Mouse (Mus musculus) thymus, postnatal 10 days (tissue): Measurements from ENCODE around the gene Lhfpl1.
A peak's percentile ranks its signal among the peaks of the same experiment; 100 is the strongest.
"Not testable (repeated sequence)": the region's sequence is repeated elsewhere in the genome, so short reads cannot be mapped to it uniquely, and the experiment has no call there.

Experiments
- DNase-seq, 2 experiments: peaks; one replicate each; pipeline ENCODE4 v3.0.0; 2021; ENCODE audit warnings: low spot score in 2 of 2

Gene Lhfpl1

DNA sequence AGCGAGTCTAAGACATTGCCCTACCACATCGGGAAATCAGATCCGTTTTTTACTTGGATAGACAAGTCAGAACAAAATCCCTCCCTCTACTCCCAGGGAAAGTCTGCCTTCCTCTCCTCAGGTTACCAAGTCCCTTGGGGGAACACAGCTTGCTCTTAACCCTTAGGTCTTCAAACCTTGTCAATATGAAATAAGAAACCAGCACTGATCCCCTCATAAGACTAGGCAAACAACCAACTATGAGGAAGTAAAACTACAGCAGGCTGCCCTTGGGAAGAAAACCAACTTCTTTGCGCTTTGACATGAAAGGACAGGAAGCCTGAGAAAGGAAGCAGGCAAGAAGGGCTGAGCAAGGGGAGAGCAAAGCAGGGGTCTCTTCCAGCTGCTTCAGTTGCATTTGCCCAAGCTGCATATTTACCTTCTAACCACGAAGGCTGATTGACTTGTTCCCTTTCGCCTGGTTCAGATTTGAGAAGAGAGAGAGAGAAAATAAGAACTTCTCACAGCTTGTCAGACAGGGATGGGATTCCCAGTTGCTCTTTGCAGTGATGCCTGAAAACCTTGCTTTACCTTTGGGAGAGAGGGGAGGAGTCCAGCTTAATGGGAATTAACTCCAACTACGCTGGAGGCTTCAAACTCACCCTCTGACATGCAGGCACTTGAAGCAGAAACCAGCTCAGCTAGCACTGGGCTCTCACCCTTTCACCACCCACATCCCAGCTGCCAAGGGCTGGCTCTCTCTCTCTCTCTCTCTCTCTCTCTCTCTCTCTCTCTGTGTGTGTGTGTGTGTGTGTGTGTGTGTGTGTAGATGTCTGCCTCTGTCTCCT lies at the start of gene Lhfpl1:
Gene Lhfpl1, minus strand, starts transcription at position 713 of the 827 bp plus-strand sequence.
- DNase-seq: peak in 1 of 2 experiments; percentile 8

DNA sequence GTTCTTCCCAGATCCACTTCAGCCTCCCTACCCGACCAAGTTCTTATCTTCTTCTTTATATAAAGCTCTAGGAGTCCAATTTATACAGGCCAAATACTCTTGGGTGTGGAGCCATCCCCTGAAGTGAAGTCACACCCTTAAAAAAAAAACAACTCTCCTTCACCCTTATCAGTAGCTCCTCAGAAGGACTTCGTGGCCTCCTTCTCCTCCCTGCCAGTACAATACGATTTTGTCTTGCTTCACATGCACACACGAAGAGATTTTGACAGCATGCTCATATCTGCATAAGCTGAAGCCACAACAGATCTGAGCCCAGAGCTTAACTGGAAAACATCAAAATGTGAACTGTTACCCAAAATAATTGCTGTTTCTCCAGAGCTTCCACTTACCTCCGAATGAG lies 22.9 kb upstream of the Lhfpl1 start:
- DNase-seq: no peak

DNA sequence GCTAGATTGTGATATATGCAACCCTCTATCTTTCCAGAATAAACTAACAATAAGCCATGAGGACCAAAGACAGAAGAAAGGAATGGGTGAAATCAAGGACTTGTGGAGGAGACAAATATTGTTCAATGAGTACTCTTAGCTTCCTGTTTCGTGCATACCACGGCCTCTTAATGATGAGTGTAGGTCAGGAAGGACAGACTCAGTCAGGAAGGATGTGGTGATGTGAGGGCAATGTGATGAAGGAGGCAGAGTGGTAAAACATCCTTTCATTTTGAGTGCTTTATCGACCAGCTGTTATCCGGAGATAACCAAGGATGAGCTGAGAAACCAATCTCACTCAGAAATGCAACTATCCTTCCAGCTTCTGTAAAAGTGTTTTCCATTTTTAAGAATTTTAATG lies 13.6 kb upstream of the Lhfpl1 start:
- DNase-seq: no peak

DNA sequence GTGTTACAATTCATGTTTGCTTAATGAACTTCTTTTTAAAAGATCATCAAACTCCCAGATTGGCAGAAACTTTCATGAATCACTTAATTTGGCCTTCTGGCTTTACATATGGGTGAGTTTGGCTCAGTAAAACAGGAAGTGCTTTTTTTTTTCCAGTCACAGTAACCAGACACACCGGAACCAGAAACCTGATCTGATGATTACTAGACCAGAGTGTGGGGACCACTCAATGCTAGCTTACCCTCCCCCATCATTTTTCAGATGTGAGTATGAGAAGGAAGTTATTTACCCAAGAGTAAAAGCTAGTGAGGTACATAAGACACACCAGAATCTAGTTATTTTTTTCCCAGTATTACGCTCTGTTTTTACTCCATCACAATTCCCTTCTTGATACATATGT lies 6.5 kb downstream of the Lhfpl1 start:
- DNase-seq: no peak

DNA sequence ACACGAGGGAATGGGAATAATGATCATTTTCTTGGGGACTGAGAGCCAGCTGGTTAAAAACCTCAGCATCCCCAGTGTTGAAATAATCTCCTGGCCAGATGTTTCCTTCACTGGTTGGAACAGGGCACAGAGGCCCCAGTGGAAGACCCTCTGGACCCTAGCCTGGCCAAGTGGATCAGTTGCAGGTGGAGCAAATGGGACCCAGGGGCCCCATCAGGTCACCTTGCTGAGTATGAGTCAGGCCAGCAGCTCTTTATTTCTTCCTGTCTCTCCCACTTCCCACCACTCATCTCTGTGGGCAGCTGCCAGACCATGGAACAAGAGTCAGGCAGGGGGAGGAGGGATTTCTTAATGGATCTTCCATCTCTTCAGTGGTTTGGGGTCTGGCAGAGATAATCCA lies 12.7 kb downstream of the Lhfpl1 start:
- no peak for DNase-seq

DNA sequence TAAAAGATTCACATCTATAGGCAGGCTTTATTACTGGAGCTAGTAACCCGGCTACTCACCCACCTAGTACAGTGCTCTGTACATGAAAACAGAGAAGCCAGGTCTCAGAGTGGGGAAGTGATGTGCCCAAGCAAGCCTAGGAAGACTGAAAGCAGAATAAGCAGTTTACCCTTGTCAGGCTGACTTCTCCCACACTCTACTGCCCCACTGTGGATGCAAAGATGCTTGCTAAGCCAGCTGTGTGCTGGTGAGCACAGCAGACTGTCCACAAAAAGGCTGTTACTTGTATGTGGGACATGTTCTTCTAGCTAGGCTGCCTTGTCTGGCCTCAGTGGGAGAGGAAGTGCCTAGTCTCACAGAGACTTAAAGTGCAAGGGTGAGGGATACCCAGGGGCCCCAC lies 40.3 kb downstream of the Lhfpl1 start:
- no peak for DNase-seq

DNA sequence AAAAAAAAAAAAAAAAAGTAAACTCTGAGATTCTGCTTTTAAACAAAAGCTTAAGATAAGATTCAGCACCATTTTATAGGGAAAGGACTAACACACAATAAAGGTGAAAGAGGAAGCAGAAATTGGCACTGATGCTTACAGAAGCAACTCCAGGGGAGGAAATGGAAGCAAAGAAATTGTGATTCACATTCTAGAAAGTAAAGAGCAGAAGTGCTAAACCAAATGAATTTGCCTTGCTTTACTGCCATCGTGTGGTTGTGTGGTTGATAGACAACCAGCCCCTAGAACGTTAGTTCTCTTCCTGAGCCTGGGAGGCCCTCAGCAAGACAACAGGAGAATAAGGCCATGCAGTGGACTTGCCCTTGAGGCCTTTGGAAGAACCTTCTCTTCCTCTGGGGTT lies 41.7 kb downstream of the Lhfpl1 start:
- DNase-seq: peak in 1 of 2 experiments; percentile 2

DNA sequence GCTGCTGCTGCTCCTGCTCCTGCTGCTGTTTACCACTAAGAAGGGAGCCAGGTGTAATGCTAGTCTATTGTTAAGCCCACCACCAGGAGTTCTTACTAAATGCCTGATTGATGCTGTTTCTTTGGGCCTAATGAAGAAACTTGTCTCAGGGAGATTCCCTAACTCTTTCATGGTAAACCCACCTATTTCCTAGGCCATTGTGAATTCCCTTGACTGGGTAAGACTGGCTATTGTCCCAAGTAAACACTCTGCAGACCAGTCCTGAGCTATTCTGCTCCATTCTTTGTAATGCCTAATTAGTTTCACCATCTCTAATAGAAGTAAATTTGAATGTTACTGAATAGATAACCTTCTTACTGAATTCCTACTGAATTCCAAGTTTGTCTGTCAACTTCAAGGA lies 48.7 kb downstream of the Lhfpl1 start:
- DNase-seq: not testable (repeated sequence)

DNA sequence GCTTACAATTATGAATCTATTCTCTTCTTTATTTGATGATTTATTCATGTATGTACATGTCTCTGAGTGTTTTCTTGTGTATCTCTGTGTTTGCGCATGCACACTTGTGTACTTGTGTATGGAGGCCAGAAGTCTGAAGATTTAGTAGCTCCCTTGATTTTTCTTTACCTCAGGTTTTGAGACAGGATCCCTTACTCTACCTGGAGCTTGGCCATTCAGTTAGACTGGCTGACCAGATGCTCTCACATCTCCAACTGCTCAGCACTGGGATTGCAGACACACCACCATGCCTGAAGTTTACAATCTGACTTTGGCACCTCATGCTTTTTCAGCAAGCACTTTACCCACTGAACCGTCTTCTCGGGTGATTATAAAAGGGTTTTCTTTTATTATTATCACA lies 76.7 kb downstream of the Lhfpl1 start:
- DNase-seq: no peak

DNA sequence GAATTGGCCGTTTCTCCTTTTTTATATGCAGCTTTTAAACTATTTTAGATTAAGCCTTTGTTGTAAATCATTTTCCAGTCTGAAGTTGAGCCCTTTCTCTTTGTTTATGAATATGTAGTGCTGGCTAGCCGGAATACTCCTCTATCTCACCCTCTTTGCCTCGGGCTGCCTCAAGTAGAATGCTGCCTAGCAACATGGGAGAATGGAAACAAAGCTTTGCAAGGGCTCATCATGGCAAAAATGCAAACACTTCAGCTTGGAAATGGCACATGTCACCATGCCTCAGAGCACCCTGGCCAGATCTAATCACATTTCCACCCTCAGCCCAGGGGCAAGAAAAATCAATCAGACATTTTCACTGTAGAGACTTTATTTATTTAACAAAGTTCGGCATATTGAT lies 77.1 kb downstream of the Lhfpl1 start:
- no peak for DNase-seq

DNA sequence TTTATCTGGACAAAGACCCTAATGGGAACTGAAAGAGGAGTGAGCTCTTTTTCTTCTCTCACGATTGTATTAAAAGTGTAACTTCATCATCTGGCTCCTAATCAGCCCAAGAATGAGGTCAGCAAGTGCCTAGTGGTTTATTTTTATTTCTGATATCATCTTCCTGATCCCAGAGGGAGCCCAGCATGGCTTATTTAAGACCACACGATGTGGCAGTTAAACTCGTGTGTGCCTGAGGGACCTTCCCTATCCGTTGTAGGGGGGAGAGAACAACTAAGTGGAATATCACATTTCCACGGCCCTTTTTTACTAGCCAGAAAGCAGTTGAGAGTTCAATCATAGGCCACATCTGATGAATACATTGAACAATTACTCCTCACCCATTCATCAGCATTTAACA lies 87.1 kb downstream of the Lhfpl1 start:
- no peak for DNase-seq
